Mouse (Mus musculus) liver, embryonic 11.5 days (tissue): ENCODE measurements around the gene Eif4g1. TPM values are rescaled to one million over a fixed set of nuclear protein-coding genes. Genes with fewer than 3 reads are reported as not detected.

Experiments
- ATAC-seq: fragments of 200-750 bp; cut with Nextera tagmentation; replicated peaks from 2 replicates; pipeline ENCODE4 v1.8.0; 2017; ENCODE audit warnings: moderate number of reproducible peaks, mild to moderate bottlenecking, moderate TSS enrichment, moderate library complexity; ENCODE audit not compliant: low FRiP score
- DNase-seq: peaks from one replicate; pipeline ENCODE4 v3.0.0-alpha.2; 2017; ENCODE audit warnings: low spot score
- H3K27ac ChIP-seq: fragments of 300-500 bp; sonication (generic); 2 replicates; pipeline ENCODE4 v1.5.1; 2014; ENCODE audit warnings: mild to moderate bottlenecking, low read depth, low read length, control low read depth
- H3K27me3 ChIP-seq: fragments of 300-500 bp; sonication (generic); replicated peaks from 2 replicates; pipeline ENCODE4 v1.6.1; 2014; ENCODE audit warnings: low read length, mixed read lengths; ENCODE audit not compliant: control insufficient read depth, insufficient read depth
- H3K36me3 ChIP-seq: fragments of 300-500 bp; sonication (generic); 2 replicates; pipeline ENCODE4 v1.6.1; 2014; ENCODE audit warnings: mild to moderate bottlenecking, low read length, moderate library complexity, mixed read lengths; ENCODE audit not compliant: control insufficient read depth, insufficient read depth
- H3K4me1 ChIP-seq: fragments of 300-500 bp; sonication (generic); replicated peaks from 2 replicates; pipeline ENCODE4 v1.6.1; 2014; ENCODE audit warnings: low read length, mixed read lengths; ENCODE audit not compliant: control insufficient read depth, insufficient read depth
- H3K4me2 ChIP-seq: fragments of 300-500 bp; sonication (generic); 2 replicates; pipeline ENCODE4 v1.6.1; 2014; ENCODE audit warnings: mild to moderate bottlenecking, control low read depth, moderate library complexity
- H3K4me3 ChIP-seq: fragments of 300-500 bp; sonication (generic); 2 replicates; pipeline ENCODE4 v1.5.1; 2014; ENCODE audit warnings: low read depth, low read length, control low read depth
- H3K9ac ChIP-seq: fragments of 300-500 bp; sonication (generic); 2 replicates; pipeline ENCODE4 v1.6.1; 2014; ENCODE audit warnings: low read depth, low read length, control low read depth
- H3K9me3 ChIP-seq: fragments of 300-500 bp; sonication (generic); 2 replicates; pipeline ENCODE4 v1.6.1; 2016; ENCODE audit warnings: low read length, inconsistent platforms, mixed read lengths; ENCODE audit not compliant: control insufficient read depth
- WGBS: fragments of 180-500 bp; shearing (Covaris S2); extraction: QIAGEN DNeasy Blood & Tissue Kit; methylation state at CpG from one replicate; pipeline ENCODE4 v1.1.7; 2014; 5-methylcytosine and 5-hydroxymethylcytosine counted together
- polyA plus RNA-seq: library from polyadenylated mRNA; unstranded; fragments of >200 nt; fragmentation: Nextera tagmentation; extraction: Ambion mirVana; gene quantifications from 2 replicates; pipeline ENCODE4 v1.2.1, GENCODE M21; 2014

Gene Eif4g1
- polyA plus RNA-seq, 1 experiment from 2014 or later = 185 TPM

- Histone ChIP-seq H3K4me1 (peaks cover 62% of the 10 kb centered on the region), H3K9ac (peak overlapping the region; percentile 39; the same call in 1 of the 2 replicates)
- ATAC-seq = peak; percentile 30; the same call in 1 of the 2 replicates
These were observed 38.4 kb downstream of the Eif4g1 start for GRCm38 (mm10) chr16:20706407-20707055.

GRCm38 (mm10) chr16:20708220-20708938 is 40.3 kb downstream of the Eif4g1 start:
- Histone ChIP-seq H3K9ac (no peak overlapping the region), H3K36me3 (peaks cover 17% of the 10 kb centered on the region), H3K4me1 (peaks cover 56% of the 10 kb centered on the region), H3K9me3 (no peaks in the 10 kb centered on the region), H3K27me3 (no peaks in the 10 kb centered on the region), H3K4me3 (no peak overlapping the region), H3K4me2 (no peak overlapping the region), H3K27ac (no peak overlapping the region)
- WGBS = 92% methylated on average over 21 of the region's 21 CpGs
- ATAC-seq = no peak
- DNase-seq = no peak

More at GRCm38 (mm10) chr16:20706407-20707055, 38.4 kb downstream of the Eif4g1 start:
- peaks cover 14% of the 10 kb centered on the region for H3K36me3 ChIP-seq
- H3K27ac ChIP-seq = peak overlapping the region; percentile 91
- no peak overlapping the region for H3K4me3 ChIP-seq
- DNase-seq = no peak
- H3K27me3 ChIP-seq = no peaks in the 10 kb centered on the region
- H3K9me3 ChIP-seq = no peaks in the 10 kb centered on the region
- H3K4me2 ChIP-seq = peak overlapping the region; percentile 30; the same call in 1 of the 2 replicates
- 67% methylated on average over 2 of the region's 2 CpGs for WGBS

GRCm38 (mm10) chr16:20708939-20709734 is 41.0 kb downstream of the Eif4g1 start:
- Histone ChIP-seq H3K4me1 (peaks cover 57% of the 10 kb centered on the region), H3K4me2 (no peak overlapping the region), H3K27ac (no peak overlapping the region), H3K9ac (no peak overlapping the region), H3K36me3 (peaks cover 17% of the 10 kb centered on the region), H3K4me3 (no peak overlapping the region), H3K27me3 (no peaks in the 10 kb centered on the region), H3K9me3 (no peaks in the 10 kb centered on the region)
- no peak for ATAC-seq
- peak; percentile 63 for DNase-seq
- 71% methylated on average over 19 of the region's 19 CpGs for WGBS

GRCm38 (mm10) chr16:20710370-20710769 is 42.3 kb downstream of the Eif4g1 start:
- peaks cover 15% of the 10 kb centered on the region for H3K36me3 ChIP-seq
- no peaks in the 10 kb centered on the region for H3K27me3 ChIP-seq
- no peak for ATAC-seq
- H3K9ac ChIP-seq = no peak overlapping the region
- H3K4me2 ChIP-seq = no peak overlapping the region
- no peak overlapping the region for H3K27ac ChIP-seq
- no peak for DNase-seq
- H3K4me3 ChIP-seq = no peak overlapping the region
- H3K9me3 ChIP-seq = no peaks in the 10 kb centered on the region
- WGBS = 88% methylated on average over 11 of the region's 11 CpGs
- peaks cover 56% of the 10 kb centered on the region for H3K4me1 ChIP-seq

- Histone ChIP-seq H3K9ac (no peak overlapping the region), H3K36me3 (peaks cover 15% of the 10 kb centered on the region), H3K27me3 (no peaks in the 10 kb centered on the region), H3K4me1 (peaks cover 54% of the 10 kb centered on the region), H3K27ac (no peak overlapping the region), H3K4me3 (no peak overlapping the region), H3K4me2 (no peak overlapping the region), H3K9me3 (no peaks in the 10 kb centered on the region)
- 64% methylated on average over 4 of the region's 4 CpGs for WGBS
- DNase-seq (no peak), ATAC-seq (no peak)
These were observed 42.7 kb downstream of the Eif4g1 start for GRCm38 (mm10) chr16:20710810-20711209.

- DNase-seq (no peak), ATAC-seq (no peak)
- Histone ChIP-seq H3K4me3 (0 out of 2 replicates have a peak overlapping the region, but pooled peaks have one; percentile 22), H3K4me2 (peak overlapping the region; percentile 94), H3K9me3 (no peaks in the 10 kb centered on the region), H3K27me3 (no peaks in the 10 kb centered on the region), H3K9ac (no peak overlapping the region; the same call in 1 of the 2 replicates), H3K36me3 (peaks cover 13% of the 10 kb centered on the region; the same call in 1 of the 2 replicates), H3K4me1 (peaks cover 42% of the 10 kb centered on the region), H3K27ac (no peak overlapping the region)
- 76% methylated on average over 9 of the region's 9 CpGs for WGBS
These were observed 44.1 kb downstream of the Eif4g1 start for GRCm38 (mm10) chr16:20712190-20712589.

GRCm38 (mm10) chr16:20712889-20713288 is 44.8 kb downstream of the Eif4g1 start:
- peaks cover 36% of the 10 kb centered on the region for H3K4me1 ChIP-seq
- peak overlapping the region; percentile 22 for H3K4me3 ChIP-seq
- 60% methylated on average over 7 of the region's 7 CpGs for WGBS
- H3K9ac ChIP-seq = peak overlapping the region; percentile 22; the same call in 1 of the 2 replicates
- no peaks in the 10 kb centered on the region for H3K27me3 ChIP-seq
- peak; percentile 39 for ATAC-seq
- DNase-seq = no peak
- peak overlapping the region; percentile 68 for H3K27ac ChIP-seq
- H3K9me3 ChIP-seq = no peaks in the 10 kb centered on the region
- H3K36me3 ChIP-seq = peaks cover 12% of the 10 kb centered on the region; the same call in 1 of the 2 replicates
- peak overlapping the region; percentile 94 for H3K4me2 ChIP-seq

- Histone ChIP-seq H3K9me3 (no peaks in the 10 kb centered on the region), H3K27me3 (no peaks in the 10 kb centered on the region), H3K4me2 (peak overlapping the region; percentile 94), H3K27ac (peak overlapping the region; percentile 68; the same call in 1 of the 2 replicates), H3K4me1 (peaks cover 39% of the 10 kb centered on the region), H3K9ac (peak overlapping the region; percentile 82), H3K36me3 (peaks cover 9% of the 10 kb centered on the region; the same call in 1 of the 2 replicates), H3K4me3 (peak overlapping the region; percentile 74)
- no peak for DNase-seq
- ATAC-seq = no peak
- 53% methylated on average over 11 of the region's 11 CpGs for WGBS
These were observed 46.4 kb downstream of the Eif4g1 start for GRCm38 (mm10) chr16:20714307-20715080.
